Mouse (Mus musculus): Measurements from ENCODE around the gene Atg13.

GRCm38 (mm10) chr2:91718276-91718675, 7.9 kb upstream of the Atg13 start:
- TF ChIP-seq CTCF (IDR thresholded peaks at IDR 0.05; ENCODE audit: low read depth, low read length) (no peak), POLR2A (IDR thresholded peaks at IDR 0.05; ENCODE audit: extremely low read depth, insufficient read depth, low read length) (0 out of 2 replicates have a peak, but pooled peaks have one; percentile 18)

Measured in liver, adult 2 months (tissue).